Mouse (Mus musculus): ENCODE results near the gene Amigo3. TPM values are rescaled to one million over a fixed set of nuclear protein-coding genes. Genes with fewer than 3 reads are reported as not detected.
A peak's percentile ranks its signal among the peaks of the same experiment; 100 is the strongest.

Gene Amigo3
- polyA plus RNA-seq, 1 experiment, result 1.3 TPM

GRCm38 (mm10) chr9:108069529-108069928, 16.6 kb downstream of the Amigo3 start:
- Histone ChIP-seq H3K27ac (ENCODE audit: control insufficient read depth, insufficient read depth, low read depth, low read length) (no peak overlapping the region), H3K4me3 (ENCODE audit: control insufficient read depth, low read depth, low read length) (no peak overlapping the region), H3K4me1 (ENCODE audit: control insufficient read depth, insufficient read depth, low read length) (no peaks in the 10 kb centered on the region), H3K36me3 (ENCODE audit: control insufficient read depth, insufficient read depth, low read length) (no peaks in the 10 kb centered on the region; the same call in 1 of the 2 replicates), H3K27me3 (ENCODE audit: control insufficient read depth, insufficient read depth, low read length) (no peaks in the 10 kb centered on the region)
- TF ChIP-seq CTCF (IDR thresholded peaks at IDR 0.05; ENCODE audit: control insufficient read depth, insufficient read depth, insufficient replicate concordance, low read depth, low read length) (no peak), POLR2A (IDR thresholded peaks at IDR 0.05; ENCODE audit: control insufficient read depth, low read depth, low read length) (no peak)

GRCm38 (mm10) chr9:108071801-108072200, 18.8 kb downstream of the Amigo3 start:
- Histone ChIP-seq H3K36me3 (ENCODE audit: control insufficient read depth, insufficient read depth, low read length) (no peaks in the 10 kb centered on the region; the same call in 1 of the 2 replicates), H3K4me1 (ENCODE audit: control insufficient read depth, insufficient read depth, low read length) (no peaks in the 10 kb centered on the region), H3K4me3 (ENCODE audit: control insufficient read depth, low read depth, low read length) (no peak overlapping the region), H3K27ac (ENCODE audit: control insufficient read depth, insufficient read depth, low read depth, low read length) (no peak overlapping the region; the same call in 1 of the 2 replicates), H3K27me3 (ENCODE audit: control insufficient read depth, insufficient read depth, low read length) (no peaks in the 10 kb centered on the region)
- TF ChIP-seq POLR2A (IDR thresholded peaks at IDR 0.05; ENCODE audit: control insufficient read depth, low read depth, low read length), result no peak
- TF ChIP-seq CTCF (IDR thresholded peaks at IDR 0.05; ENCODE audit: control insufficient read depth, insufficient read depth, insufficient replicate concordance, low read depth, low read length), result no peak

- no peaks in the 10 kb centered on the region; the same call in 1 of the 2 replicates for H3K36me3 ChIP-seq (ENCODE audit: control insufficient read depth, insufficient read depth, low read length)
- H3K27me3 ChIP-seq (ENCODE audit: control insufficient read depth, insufficient read depth, low read length), result no peaks in the 10 kb centered on the region
- no peaks in the 10 kb centered on the region for H3K4me1 ChIP-seq (ENCODE audit: control insufficient read depth, insufficient read depth, low read length)
- no peak overlapping the region for H3K4me3 ChIP-seq (ENCODE audit: control insufficient read depth, low read depth, low read length)
- no peak for TF ChIP-seq CTCF (IDR thresholded peaks at IDR 0.05; ENCODE audit: control insufficient read depth, insufficient read depth, insufficient replicate concordance, low read depth, low read length)
- TF ChIP-seq POLR2A (IDR thresholded peaks at IDR 0.05; ENCODE audit: control insufficient read depth, low read depth, low read length), result no peak
- no peak overlapping the region for H3K27ac ChIP-seq (ENCODE audit: control insufficient read depth, insufficient read depth, low read depth, low read length)
Measured at GRCm38 (mm10) chr9:108072481-108072924, 19.5 kb downstream of the Amigo3 start.

- no peaks in the 10 kb centered on the region for H3K36me3 ChIP-seq (ENCODE audit: control insufficient read depth, insufficient read depth, low read length)
- TF ChIP-seq POLR2A (IDR thresholded peaks at IDR 0.05; ENCODE audit: control insufficient read depth, low read depth, low read length) (no peak), CTCF (IDR thresholded peaks at IDR 0.05; ENCODE audit: control insufficient read depth, insufficient read depth, insufficient replicate concordance, low read depth, low read length) (no peak)
- no peaks in the 10 kb centered on the region for H3K27me3 ChIP-seq (ENCODE audit: control insufficient read depth, insufficient read depth, low read length)
- H3K4me3 ChIP-seq (ENCODE audit: control insufficient read depth, low read depth, low read length), result no peak overlapping the region
- no peak overlapping the region for H3K27ac ChIP-seq (ENCODE audit: control insufficient read depth, insufficient read depth, low read depth, low read length)
- peaks cover 3% of the 10 kb centered on the region; the same call in 1 of the 2 replicates for H3K4me1 ChIP-seq (ENCODE audit: control insufficient read depth, insufficient read depth, low read length)
Measured at GRCm38 (mm10) chr9:108073141-108073930, 20.4 kb downstream of the Amigo3 start.

GRCm38 (mm10) chr9:108080168-108080567, 27.2 kb downstream of the Amigo3 start, which contains the start of gene Mst1:
Mst1 (plus strand) TSS chr9:108080436.
- TF ChIP-seq POLR2A (IDR thresholded peaks at IDR 0.05; ENCODE audit: control insufficient read depth, low read depth, low read length) (no peak), CTCF (IDR thresholded peaks at IDR 0.05; ENCODE audit: control insufficient read depth, insufficient read depth, insufficient replicate concordance, low read depth, low read length) (no peak)
- no peak within 1 kb of the TSS for H3K27ac ChIP-seq (ENCODE audit: control insufficient read depth, insufficient read depth, low read depth, low read length)
- H3K27me3 ChIP-seq (ENCODE audit: control insufficient read depth, insufficient read depth, low read length), result no peaks in the 10 kb centered on the region
- H3K4me1 ChIP-seq (ENCODE audit: control insufficient read depth, insufficient read depth, low read length), result peaks cover 20% of the 10 kb centered on the region
- peak within 1 kb of the TSS; percentile 96 for H3K4me3 ChIP-seq (ENCODE audit: control insufficient read depth, low read depth, low read length)
- H3K36me3 ChIP-seq (ENCODE audit: control insufficient read depth, insufficient read depth, low read length), result no peaks in the 10 kb centered on the region

GRCm38 (mm10) chr9:108082549-108082948, 29.6 kb downstream of the Amigo3 start:
- Histone ChIP-seq H3K27ac (ENCODE audit: control insufficient read depth, insufficient read depth, low read depth, low read length) (no peak overlapping the region), H3K4me3 (ENCODE audit: control insufficient read depth, low read depth, low read length) (peak overlapping the region; percentile 14; the same call in 1 of the 2 replicates), H3K36me3 (ENCODE audit: control insufficient read depth, insufficient read depth, low read length) (no peaks in the 10 kb centered on the region), H3K27me3 (ENCODE audit: control insufficient read depth, insufficient read depth, low read length) (no peaks in the 10 kb centered on the region), H3K4me1 (ENCODE audit: control insufficient read depth, insufficient read depth, low read length) (peaks cover 20% of the 10 kb centered on the region)
- TF ChIP-seq POLR2A (IDR thresholded peaks at IDR 0.05; ENCODE audit: control insufficient read depth, low read depth, low read length) (no peak), CTCF (IDR thresholded peaks at IDR 0.05; ENCODE audit: control insufficient read depth, insufficient read depth, insufficient replicate concordance, low read depth, low read length) (no peak)

GRCm38 (mm10) chr9:108082988-108083431, 30.1 kb downstream of the Amigo3 start, which contains the start of gene Rnf123:
Rnf123 (minus strand) TSS chr9:108083346.
- no peak within 1 kb of the TSS for H3K27ac ChIP-seq (ENCODE audit: control insufficient read depth, insufficient read depth, low read depth, low read length)
- peak within 1 kb of the TSS; percentile 14; the same call in 1 of the 2 replicates for H3K4me3 ChIP-seq (ENCODE audit: control insufficient read depth, low read depth, low read length)
- TF ChIP-seq CTCF (IDR thresholded peaks at IDR 0.05; ENCODE audit: control insufficient read depth, insufficient read depth, insufficient replicate concordance, low read depth, low read length), result no peak
- TF ChIP-seq POLR2A (IDR thresholded peaks at IDR 0.05; ENCODE audit: control insufficient read depth, low read depth, low read length), result no peak
- no peaks in the 10 kb centered on the region for H3K27me3 ChIP-seq (ENCODE audit: control insufficient read depth, insufficient read depth, low read length)
- H3K4me1 ChIP-seq (ENCODE audit: control insufficient read depth, insufficient read depth, low read length), result peaks cover 20% of the 10 kb centered on the region
- no peaks in the 10 kb centered on the region for H3K36me3 ChIP-seq (ENCODE audit: control insufficient read depth, insufficient read depth, low read length)
